Mouse (Mus musculus) ES-Bruce4 (cell line): ENCODE results near the gene Ess2. TPM values are rescaled to one million over a fixed set of nuclear protein-coding genes. Genes with fewer than 3 reads are reported as not detected.
A peak's percentile ranks its signal among the peaks of the same experiment; 100 is the strongest.
"Not testable (repeated sequence)": the region's sequence is repeated elsewhere in the genome, so short reads cannot be mapped to it uniquely, and the experiment has no call there.

Experiments used
- H3K27ac ChIP-seq: 2 replicates; pipeline ENCODE4 v1.5.1; 2012; ENCODE audit warnings: low read length, inconsistent platforms; ENCODE audit not compliant: insufficient read depth
- H3K27me3 ChIP-seq: 2 replicates; pipeline ENCODE4 v1.6.1; 2012; ENCODE audit warnings: mild to moderate bottlenecking, low read length, inconsistent platforms; ENCODE audit not compliant: control insufficient read depth, poor library complexity, insufficient read depth, severe bottlenecking
- H3K36me3 ChIP-seq: 2 replicates; pipeline ENCODE4 v1.6.1; 2012; ENCODE audit warnings: inconsistent platforms, mild to moderate bottlenecking, low read length, moderate library complexity; ENCODE audit not compliant: control insufficient read depth, poor library complexity, insufficient read depth, severe bottlenecking
- H3K4me1 ChIP-seq: one replicate; pipeline ENCODE4 v1.8.1; 2011; ENCODE audit warnings: low read length; ENCODE audit not compliant: control insufficient read depth, insufficient read depth
- H3K4me3 ChIP-seq: 2 replicates; pipeline ENCODE4 v1.5.1; 2011; ENCODE audit warnings: low read depth, mild to moderate bottlenecking, low read length
- H3K9ac ChIP-seq: 2 replicates; pipeline ENCODE4 v1.6.1; 2012; ENCODE audit warnings: low read depth, mild to moderate bottlenecking, inconsistent platforms; ENCODE audit not compliant: poor library complexity, severe bottlenecking
- H3K9me3 ChIP-seq: replicated peaks from 2 replicates; pipeline ENCODE4 v1.6.1; 2012; ENCODE audit warnings: mild to moderate bottlenecking, low read length, inconsistent platforms; ENCODE audit not compliant: control insufficient read depth, poor library complexity, insufficient read depth, severe bottlenecking
- CTCF ChIP-seq: IDR thresholded peaks from one replicate; pipeline ENCODE4 v1.8.1; 2011; ENCODE audit warnings: low read depth, low read length
- EP300 ChIP-seq: IDR thresholded peaks from 2 replicates; pipeline ENCODE4 v1.6.1; 2011; ENCODE audit warnings: low read depth, low read length; ENCODE audit not compliant: insufficient read depth
- POLR2A ChIP-seq: IDR thresholded peaks from one replicate; pipeline ENCODE4 v1.8.1; 2011; ENCODE audit warnings: low read length; ENCODE audit not compliant: insufficient read depth
- polyA plus RNA-seq: library from polyadenylated mRNA; stranded (reverse); fragments of >200 nt; gene quantifications from 2 replicates; pipeline ENCODE4 v1.2.4, GENCODE M21; 2011; ENCODE audit warnings: low read depth; ENCODE audit not compliant: missing spikeins, insufficient read depth, insufficient read length

The Ess2 gene
- 20.6 and 22.2 TPM in 2 replicates for polyA plus RNA-seq

- peaks cover 11% of the 10 kb centered on the region; the same call in 1 of the 2 replicates for H3K27me3 ChIP-seq
- H3K9me3 ChIP-seq, result no peaks in the 10 kb centered on the region
- peak; percentile 48 for TF ChIP-seq CTCF
- TF ChIP-seq POLR2A, result no peak
- H3K4me1 ChIP-seq, result no peaks in the 10 kb centered on the region
- peak within 1 kb of the TSS; percentile 88 for H3K4me3 ChIP-seq
- peak within 1 kb of the TSS; percentile 81 for H3K9ac ChIP-seq
- no peak within 1 kb of the TSS for H3K27ac ChIP-seq
- H3K36me3 ChIP-seq, result peaks cover 4% of the 10 kb centered on the region; the same call in 1 of the 2 replicates
Observed at GRCm38 (mm10) chr16:17911052-17911595, at the start of gene Ess2. TSS of gene Ess2 (minus strand) at chr16:17911348.

DNA sequence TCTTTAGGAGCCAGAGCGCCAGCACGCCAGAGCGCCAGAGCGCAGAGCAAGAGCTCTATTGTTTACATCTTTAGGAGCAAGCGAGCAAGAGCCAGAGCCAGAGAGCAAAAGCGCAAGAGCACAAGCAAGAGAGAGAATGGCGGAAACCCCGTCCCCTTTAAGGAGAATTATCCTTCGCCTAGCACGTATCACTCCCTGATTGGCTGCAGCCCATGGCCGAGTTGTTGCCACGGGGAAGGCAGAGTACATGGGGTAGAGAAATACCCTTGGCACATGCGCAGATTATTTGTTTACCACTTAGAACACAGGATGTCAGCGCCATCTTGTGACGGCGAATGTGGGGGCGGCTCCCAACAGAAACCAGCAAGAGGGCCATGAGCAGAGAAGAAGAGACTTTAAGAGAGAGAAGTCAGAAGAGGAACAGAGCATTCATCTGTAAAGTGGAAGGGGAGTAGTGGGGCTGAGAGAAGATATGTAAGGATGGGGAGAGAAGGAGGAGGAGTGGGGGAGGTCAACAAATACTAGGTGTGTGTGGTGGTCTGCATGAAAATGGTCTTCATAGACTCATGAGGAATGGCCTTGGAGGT lies 45.0 kb upstream of the Ess2 start:
- not testable (repeated sequence) for H3K9ac ChIP-seq, H3K27ac ChIP-seq, H3K36me3 ChIP-seq, H3K4me1 ChIP-seq, H3K4me3 ChIP-seq, H3K27me3 ChIP-seq
- H3K9me3 ChIP-seq, result peaks cover 33% of the 10 kb centered on the region

DNA sequence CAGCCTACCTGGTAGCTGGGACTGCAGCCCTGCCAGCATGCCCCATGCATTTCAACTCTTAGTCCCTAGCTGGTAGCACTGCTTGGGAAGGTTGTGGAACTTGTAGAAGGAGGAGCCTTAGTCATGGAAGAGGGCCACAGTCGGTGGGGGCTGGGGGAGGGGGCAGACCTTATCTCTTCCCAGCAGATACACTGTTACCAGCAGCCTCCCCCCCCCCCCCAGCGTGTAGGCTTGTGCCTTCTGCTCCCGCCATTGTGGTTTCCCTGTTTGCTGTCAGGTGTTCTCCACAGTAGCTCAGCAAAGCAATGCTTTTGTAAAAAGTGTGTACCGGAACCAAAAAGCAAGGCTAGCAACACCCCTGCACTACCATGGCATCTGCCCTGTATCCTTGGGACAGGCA lies 40.5 kb upstream of the Ess2 start:
- Histone ChIP-seq H3K27me3 (no peaks in the 10 kb centered on the region), H3K4me3 (no peak overlapping the region), H3K27ac (no peak overlapping the region), H3K36me3 (no peaks in the 10 kb centered on the region), H3K9ac (no peak overlapping the region), H3K4me1 (no peaks in the 10 kb centered on the region), H3K9me3 (peaks cover 26% of the 10 kb centered on the region)
- TF ChIP-seq CTCF (no peak), EP300 (no peak), POLR2A (no peak)

GRCm38 (mm10) chr16:17950068-17950467 lies 38.9 kb upstream of the Ess2 start:
- Histone ChIP-seq H3K27me3 (no peaks in the 10 kb centered on the region), H3K36me3 (no peaks in the 10 kb centered on the region), H3K27ac (no peak overlapping the region), H3K4me1 (no peaks in the 10 kb centered on the region), H3K9ac (no peak overlapping the region), H3K4me3 (no peak overlapping the region), H3K9me3 (peaks cover 17% of the 10 kb centered on the region)
- TF ChIP-seq CTCF (no peak), POLR2A (no peak), EP300 (no peak)

DNA sequence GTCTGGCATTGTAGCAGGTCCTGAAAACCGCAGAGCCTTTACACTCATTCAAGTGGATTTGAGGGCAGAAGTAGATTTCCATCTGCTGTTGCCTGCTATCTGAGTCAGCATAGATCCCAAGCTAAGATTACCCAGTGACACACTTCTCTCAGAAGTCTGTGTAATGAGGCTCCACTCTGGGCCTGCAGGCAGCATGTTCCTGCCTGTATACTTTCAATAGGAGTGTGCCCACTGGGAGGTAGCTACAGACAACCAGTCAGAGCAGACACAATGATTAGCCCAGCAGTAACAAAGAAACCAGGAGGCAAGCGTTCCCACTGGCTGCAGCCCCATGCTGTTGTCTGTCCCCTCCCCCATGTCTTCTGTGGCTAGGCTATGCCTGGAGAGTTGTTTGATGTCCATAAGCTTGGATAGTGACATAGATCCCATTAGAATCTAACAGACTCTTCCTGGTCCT lies 38.3 kb upstream of the Ess2 start:
- H3K4me1 ChIP-seq, result no peaks in the 10 kb centered on the region
- TF ChIP-seq EP300 (no peak), POLR2A (no peak), CTCF (no peak)
- H3K9me3 ChIP-seq, result peaks cover 15% of the 10 kb centered on the region
- no peak overlapping the region for H3K4me3 ChIP-seq
- H3K36me3 ChIP-seq, result no peaks in the 10 kb centered on the region
- no peak overlapping the region for H3K27ac ChIP-seq
- H3K27me3 ChIP-seq, result no peaks in the 10 kb centered on the region
- H3K9ac ChIP-seq, result no peak overlapping the region

- H3K4me3 ChIP-seq, result no peak overlapping the region
- TF ChIP-seq POLR2A, result no peak
- TF ChIP-seq EP300, result no peak
- no peak for TF ChIP-seq CTCF
- no peaks in the 10 kb centered on the region for H3K36me3 ChIP-seq
- no peak overlapping the region for H3K9ac ChIP-seq
- H3K9me3 ChIP-seq, result 0 out of 2 replicates have a peak, but pooled peaks cover 4% of the 10 kb centered on the region
- no peaks in the 10 kb centered on the region for H3K4me1 ChIP-seq
- H3K27ac ChIP-seq, result no peak overlapping the region
- H3K27me3 ChIP-seq, result no peaks in the 10 kb centered on the region
Observed at GRCm38 (mm10) chr16:17945081-17945831, 34.1 kb upstream of the Ess2 start.
